Mouse (Mus musculus): Measurements from ENCODE around the gene Zfp444.

Gene Zfp444

GRCm38 (mm10) chr7:6161541-6161940, 10.5 kb upstream of the Zfp444 start:
- DNase-seq (ENCODE audit: low read depth): no peak

GRCm38 (mm10) chr7:6162172-6162571, 9.9 kb upstream of the Zfp444 start:
- no peak for DNase-seq (ENCODE audit: low read depth)

GRCm38 (mm10) chr7:6164671-6165070, 7.4 kb upstream of the Zfp444 start:
- no peak for DNase-seq (ENCODE audit: low read depth)

DNA sequence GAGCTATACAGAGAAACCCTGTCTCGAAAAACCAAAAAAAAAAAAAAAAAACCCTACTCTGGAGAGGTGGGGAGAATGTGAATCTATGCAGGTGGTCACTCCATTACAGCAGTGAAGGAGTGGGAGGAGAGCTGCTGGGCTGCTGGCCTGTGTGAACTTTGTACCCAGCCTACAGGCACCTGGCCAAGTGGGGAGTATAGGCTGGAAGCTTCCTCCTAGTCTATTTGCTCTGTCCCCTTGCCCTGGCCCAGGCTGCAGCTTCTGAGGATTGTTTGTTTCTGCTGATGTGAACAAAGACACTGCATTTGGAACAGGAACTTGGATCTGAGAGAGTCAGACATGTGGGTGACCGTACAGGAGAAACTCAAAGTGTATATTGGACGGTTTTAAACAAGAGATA, 2.6 kb upstream of the Zfp444 start:
- DNase-seq (ENCODE audit: low read depth): no peak

DNA sequence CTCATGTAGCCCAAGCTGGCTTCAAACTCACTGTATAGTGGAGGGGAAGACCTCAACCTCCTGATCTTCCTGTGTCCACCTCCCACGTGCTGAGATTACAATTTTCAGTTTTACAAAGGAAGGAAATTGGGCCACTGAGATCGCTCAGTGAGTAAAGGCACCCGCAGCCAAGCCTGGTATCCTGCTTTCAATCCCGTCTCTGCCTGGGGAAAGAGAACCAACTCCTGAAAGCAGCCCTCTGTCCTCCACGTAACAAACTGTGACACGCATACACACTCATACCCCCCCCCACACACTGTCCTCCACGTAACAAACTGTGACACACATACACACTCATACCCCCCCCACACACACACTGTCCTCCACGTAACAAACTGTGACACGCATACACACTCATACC, 1.6 kb upstream of the Zfp444 start:
- peak; percentile 73 for DNase-seq (ENCODE audit: low read depth)

DNA sequence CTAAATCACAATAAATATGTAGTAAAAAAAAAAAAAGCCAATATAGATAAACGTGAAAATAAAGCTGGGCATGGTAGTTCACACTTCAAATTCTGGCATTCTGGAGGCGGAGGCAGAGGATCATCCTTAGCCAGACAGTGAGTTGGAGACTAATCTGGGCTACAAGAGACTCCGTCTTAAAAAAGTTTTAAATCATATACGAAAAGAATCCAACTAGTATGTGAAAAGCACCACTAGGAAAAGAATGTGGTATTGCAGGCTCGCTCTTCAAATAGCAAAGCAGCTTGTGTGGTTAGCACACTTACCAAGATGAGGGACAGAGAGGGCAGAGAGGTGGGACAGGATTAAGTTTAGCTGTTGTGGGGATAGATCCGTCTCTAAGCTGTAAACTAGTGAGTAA, 1.2 kb upstream of the Zfp444 start:
- peak; percentile 65 for DNase-seq (ENCODE audit: low read depth)

- DNase-seq (ENCODE audit: low read depth): peak; percentile 89
Measured at GRCm38 (mm10) chr7:6171444-6172005, 501 bp upstream of the Zfp444 start.

DNA sequence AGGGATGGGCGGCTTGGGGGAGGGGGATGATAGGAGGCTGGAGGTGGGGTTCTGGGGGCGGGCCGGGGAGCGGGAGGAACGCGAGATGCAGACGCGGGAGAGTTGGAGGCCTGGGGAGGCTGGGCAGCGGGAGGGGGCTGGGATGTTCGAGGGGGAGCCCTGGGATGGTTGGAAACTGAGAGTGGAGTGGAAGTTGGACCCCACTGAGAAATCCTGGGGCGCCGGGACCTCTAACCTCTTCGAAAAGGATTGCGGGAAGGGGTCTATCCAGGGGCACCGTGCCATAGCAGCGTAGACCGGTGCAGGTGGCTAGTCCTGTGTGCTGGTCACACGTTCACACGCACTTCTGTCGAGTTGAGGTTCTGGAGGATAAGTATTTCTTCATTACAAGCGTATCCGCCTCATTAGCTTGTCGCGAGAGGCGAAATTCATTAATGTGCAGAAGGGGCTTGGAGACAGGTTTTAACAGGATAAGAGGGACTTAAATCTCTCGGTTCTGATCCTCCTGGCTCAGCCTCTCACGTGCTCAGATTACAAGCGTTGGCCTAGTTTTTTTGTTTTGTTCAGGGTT, 733 bp downstream of the Zfp444 start:
- peak; percentile 61 for DNase-seq (ENCODE audit: low read depth)

DNA sequence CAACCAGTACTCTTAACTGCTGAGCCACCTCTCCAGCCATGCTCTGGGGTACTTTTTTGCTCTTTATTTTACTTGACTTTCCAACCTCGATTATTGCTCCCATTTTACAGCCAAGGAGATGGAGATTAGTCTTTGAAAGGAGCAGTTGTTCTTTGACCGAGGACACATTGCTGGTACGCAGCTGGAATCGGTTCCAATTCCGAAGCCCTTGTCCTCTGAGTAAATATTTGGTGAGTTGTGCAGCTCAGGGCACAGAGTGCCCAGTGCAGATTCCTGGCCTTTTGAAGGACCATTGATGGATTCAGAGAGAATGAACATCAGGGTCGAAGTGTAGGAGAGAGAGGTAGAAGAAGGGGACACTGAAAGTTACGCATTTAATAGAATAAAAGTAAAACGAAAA, 1.8 kb downstream of the Zfp444 start:
- DNase-seq (ENCODE audit: low read depth): no peak

DNA sequence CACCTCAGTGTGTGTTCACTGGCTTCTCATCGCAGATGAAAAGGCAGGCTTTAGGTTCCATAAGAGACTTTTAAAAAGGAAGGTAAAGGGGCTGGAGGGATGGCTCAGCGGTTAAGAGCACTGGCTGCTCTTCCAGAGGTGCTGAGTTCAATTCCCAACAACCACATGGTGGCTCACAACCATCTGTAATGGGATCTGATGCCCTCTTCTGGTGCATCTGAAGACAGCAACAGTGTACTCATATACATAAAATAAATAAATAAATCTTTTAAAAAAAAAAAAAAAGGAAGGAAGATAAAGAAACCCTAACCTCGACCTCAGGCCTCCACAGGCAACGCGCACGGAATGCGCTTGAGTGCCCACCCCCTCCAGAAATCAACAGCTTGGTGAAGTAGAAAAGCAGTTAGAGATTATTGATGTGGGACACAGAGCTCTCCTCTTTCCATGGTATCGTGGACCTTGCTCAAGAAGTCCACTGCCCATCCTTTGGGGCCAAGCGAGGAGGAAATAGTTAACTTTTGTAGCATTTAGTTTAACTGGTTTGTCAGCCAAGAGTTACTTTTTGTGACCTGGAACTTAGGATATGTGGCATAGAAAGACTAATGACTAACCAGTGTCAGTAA, 2.5 kb downstream of the Zfp444 start:
- peak; percentile 58 for DNase-seq (ENCODE audit: low read depth)

- no peak for DNase-seq (ENCODE audit: low read depth)
Measured at GRCm38 (mm10) chr7:6179013-6179412, 7.0 kb downstream of the Zfp444 start.

DNA sequence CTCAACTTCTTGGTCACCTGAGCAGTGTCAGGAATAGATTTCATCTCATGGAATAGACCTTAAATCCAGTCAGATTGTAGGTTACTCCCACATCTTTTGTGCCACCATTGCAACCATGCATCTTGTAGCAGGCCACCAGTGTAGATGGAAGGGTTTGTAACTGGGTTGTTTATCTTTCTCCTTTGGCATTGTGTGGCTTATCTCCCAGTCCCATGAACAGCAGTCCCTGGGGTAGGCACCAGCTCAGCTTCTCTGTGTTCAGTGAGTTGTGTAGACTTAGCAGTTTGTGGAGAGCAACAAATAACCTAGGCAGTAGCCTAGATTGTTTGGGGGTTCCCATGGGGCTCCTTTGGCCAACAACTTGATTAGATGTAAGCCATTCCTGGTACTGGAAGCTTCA, 10.9 kb downstream of the Zfp444 start:
- DNase-seq (ENCODE audit: low read depth): no peak

DNA sequence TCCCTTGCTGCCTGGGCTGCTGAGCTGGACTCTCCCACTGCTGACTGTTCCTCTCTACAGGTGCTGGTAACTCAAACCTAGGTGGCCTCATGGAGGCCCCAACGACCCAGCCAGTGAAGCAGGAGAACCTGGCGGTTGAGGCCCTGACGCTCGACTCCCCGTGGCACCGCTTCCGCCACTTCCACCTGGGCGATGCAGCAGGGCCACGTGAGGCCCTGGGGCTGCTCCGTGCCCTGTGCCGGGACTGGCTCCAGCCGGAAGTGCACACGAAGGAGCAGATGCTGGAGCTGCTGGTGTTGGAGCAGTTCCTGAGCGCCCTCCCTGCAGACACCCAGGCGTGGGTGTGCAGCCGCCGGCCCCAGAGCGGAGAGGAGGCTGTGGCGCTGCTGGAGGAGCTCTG, 11.8 kb downstream of the Zfp444 start:
- DNase-seq (ENCODE audit: low read depth): no peak

DNA sequence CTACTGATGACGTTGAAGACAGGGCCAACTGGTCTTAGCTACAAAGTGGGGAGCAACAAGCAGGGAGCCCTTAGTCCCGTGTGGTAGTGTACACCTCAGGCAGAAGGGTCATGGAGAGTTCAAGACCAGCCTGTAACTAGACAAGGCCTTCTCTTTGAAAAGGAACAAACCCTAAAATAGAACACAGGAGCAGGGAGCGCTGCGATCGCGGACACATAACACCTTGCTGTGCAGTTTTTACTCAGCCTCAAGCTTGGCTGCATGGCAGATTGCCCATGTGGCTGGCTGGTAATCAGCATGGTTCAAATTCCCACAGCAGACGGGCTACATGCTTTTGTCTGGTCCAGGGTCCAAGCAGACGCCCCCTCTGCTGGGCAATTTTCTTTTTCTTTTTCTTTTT, 12.5 kb downstream of the Zfp444 start:
- no peak for DNase-seq (ENCODE audit: low read depth)

- DNase-seq (ENCODE audit: low read depth): no peak
Measured at GRCm38 (mm10) chr7:6185391-6185790, 13.4 kb downstream of the Zfp444 start.

DNA sequence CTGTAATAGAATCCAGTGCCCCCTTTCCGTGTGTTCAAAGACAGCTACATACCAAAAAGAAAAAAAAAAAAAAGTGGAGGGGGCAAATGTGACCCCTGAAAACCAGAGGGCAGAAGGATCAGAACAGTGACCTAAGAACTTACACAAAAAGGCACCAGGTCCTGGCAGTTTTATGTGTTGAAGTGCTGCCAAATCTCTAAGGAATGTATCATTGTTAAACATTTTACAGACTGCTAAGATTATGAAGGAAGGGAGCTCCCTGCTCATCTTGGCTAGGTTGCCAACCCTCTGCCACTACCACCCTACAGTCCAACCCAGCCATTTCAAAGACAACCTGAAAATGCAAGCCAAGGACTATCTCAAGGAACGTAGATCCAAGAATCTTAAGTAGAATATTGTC, 14.2 kb downstream of the Zfp444 start:
- DNase-seq (ENCODE audit: low read depth): no peak

GRCm38 (mm10) chr7:6186756-6187155, 14.7 kb downstream of the Zfp444 start:
- no peak for DNase-seq (ENCODE audit: low read depth)

DNA sequence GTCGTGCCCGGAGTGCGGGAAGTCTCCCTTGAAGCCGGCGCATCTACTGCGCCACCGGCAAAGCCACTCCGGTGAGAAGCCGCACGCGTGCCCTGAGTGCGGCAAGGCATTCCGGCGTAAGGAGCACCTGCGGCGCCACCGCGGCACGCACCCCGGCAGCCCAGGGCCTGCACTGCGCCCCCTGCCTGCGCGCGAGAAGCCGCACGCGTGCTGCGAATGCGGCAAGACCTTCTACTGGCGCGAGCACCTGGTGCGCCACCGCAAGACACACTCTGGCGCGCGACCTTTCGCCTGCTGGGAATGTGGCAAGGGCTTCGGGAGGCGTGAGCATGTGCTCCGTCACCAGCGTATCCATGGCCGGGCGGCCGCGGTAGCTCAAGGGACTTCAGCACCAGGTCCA, 17.5 kb downstream of the Zfp444 start:
- no peak for DNase-seq (ENCODE audit: low read depth)

GRCm38 (mm10) chr7:6191376-6191775, 19.4 kb downstream of the Zfp444 start:
- DNase-seq (ENCODE audit: low read depth): peak; percentile 81

DNA sequence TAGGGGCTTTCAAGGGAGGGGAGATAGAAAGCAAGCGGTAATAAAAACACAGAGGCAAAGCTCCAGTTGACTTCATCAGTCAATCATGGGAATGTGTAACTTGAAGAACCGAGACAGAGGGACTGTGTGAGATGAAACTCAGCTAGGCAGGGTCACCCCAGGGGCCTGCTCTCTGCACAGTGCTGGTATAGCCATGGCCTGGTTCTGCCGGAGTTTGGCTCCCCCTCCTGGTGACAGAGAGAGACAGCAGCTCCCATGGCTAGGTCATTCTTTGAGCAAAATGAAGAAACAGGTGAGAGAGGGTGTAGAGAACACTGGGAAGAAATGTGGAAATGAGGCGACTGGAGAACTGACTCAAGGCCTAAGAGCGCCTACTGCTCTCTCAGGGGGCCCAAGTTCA, 22.1 kb downstream of the Zfp444 start:
- DNase-seq (ENCODE audit: low read depth): peak; percentile 63

DNA sequence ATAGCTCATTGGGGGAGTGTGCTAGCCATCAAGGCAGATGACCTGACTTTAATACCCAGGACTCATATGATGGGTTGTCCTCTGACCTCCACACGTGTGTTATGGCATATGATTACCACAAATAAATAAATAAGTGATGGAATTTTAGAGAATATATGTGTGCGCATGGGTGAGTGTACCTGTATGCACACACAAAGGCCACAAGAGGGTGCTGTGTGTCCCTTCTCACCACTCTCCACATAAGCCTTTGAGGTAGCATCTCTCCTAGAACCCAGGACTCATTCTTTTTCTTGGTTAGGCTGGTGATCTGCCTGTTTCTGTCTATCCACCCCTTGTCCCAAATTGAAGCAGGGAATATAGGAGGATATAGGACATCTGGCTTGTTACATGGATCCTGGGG, 23.8 kb downstream of the Zfp444 start:
- peak; percentile 37 for DNase-seq (ENCODE audit: low read depth)

DNA sequence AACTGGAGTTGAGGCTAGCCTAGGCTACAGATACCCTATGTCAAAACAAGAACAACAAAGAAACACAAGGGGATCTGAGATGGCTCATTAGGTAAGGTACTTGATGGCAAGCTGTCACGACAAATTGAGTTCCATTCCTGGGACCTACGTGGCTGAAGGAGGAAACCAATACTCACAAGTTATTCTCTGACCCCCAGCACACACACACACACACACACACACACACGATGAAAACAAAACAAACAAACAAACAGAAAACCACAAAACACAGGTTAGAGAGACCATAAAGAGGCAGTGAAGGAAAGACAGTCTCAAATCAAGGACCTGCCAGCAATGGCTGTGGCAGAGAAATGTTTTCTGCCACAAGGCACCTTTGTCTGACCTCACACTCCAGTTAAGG, 24.8 kb downstream of the Zfp444 start, which contains the start of gene Galp:
Galp (plus strand) TSS at position 301 of the 400 bp plus-strand sequence.
- no peak for DNase-seq (ENCODE audit: low read depth)

GRCm38 (mm10) chr7:6204200-6204599, 32.2 kb downstream of the Zfp444 start:
- DNase-seq (ENCODE audit: low read depth): no peak

- DNase-seq (ENCODE audit: low read depth): peak; percentile 42
Measured at GRCm38 (mm10) chr7:6213144-6213543, 41.1 kb downstream of the Zfp444 start.
